Mouse (Mus musculus): ENCODE data around the gene A830018L16Rik. TPM values are rescaled to one million over a fixed set of nuclear protein-coding genes. Genes with fewer than 3 reads are reported as not detected.

The A830018L16Rik gene
- polyA plus RNA-seq, 1 experiment, result 2.1 TPM

GRCm38 (mm10) chr1:11580026-11580425, 166.1 kb downstream of the A830018L16Rik start:
- no peak overlapping the region for H3K27ac ChIP-seq (ENCODE audit: control insufficient read depth, insufficient read depth, low read length)
- no peak for DNase-seq
- no peaks in the 10 kb centered on the region for H3K36me3 ChIP-seq (ENCODE audit: control insufficient read depth, insufficient read depth, low read length)
- no peaks in the 10 kb centered on the region for H3K27me3 ChIP-seq (ENCODE audit: control insufficient read depth, insufficient read depth, low read length)
- H3K4me1 ChIP-seq (replicated peaks; ENCODE audit: control insufficient read depth, insufficient read depth, low read length), result no peaks in the 10 kb centered on the region
- H3K4me3 ChIP-seq (ENCODE audit: control insufficient read depth, insufficient read depth, low read length), result no peak overlapping the region
- WGBS, result 77% methylated on average over 4 of the region's 4 CpGs
- TF ChIP-seq CTCF (IDR thresholded peaks at IDR 0.05; ENCODE audit: borderline replicate concordance, control insufficient read depth, extremely low read depth, insufficient read depth, low read length, poor library complexity) (no peak), POLR2A (IDR thresholded peaks at IDR 0.05; ENCODE audit: control insufficient read depth, extremely low read depth, insufficient read depth, low read length, poor library complexity) (no peak)

DNA sequence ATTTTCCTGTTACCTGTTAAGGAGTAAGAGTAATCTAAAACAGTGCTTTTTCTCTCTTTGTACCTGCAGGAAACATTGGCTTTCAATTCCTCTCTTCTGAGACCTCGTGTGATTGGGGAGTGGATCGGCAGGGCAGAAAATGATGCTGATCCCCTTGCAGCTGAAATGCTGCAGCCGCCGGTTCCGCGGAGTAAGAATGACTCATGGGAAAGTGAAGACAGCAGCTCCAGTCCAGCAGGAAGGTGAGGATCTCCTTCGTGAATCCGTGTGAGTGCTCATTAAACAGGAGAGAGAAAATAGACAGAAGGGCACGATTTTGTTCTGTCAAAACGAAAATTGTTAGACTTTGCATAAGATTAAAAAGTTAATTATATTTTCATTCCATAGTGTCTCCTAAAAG, 174.4 kb downstream of the A830018L16Rik start:
- H3K4me1 ChIP-seq (replicated peaks; ENCODE audit: control insufficient read depth, insufficient read depth, low read length), result no peaks in the 10 kb centered on the region
- TF ChIP-seq CTCF (IDR thresholded peaks at IDR 0.05; ENCODE audit: borderline replicate concordance, control insufficient read depth, extremely low read depth, insufficient read depth, low read length, poor library complexity) (no peak), POLR2A (IDR thresholded peaks at IDR 0.05; ENCODE audit: control insufficient read depth, extremely low read depth, insufficient read depth, low read length, poor library complexity) (no peak)

DNA sequence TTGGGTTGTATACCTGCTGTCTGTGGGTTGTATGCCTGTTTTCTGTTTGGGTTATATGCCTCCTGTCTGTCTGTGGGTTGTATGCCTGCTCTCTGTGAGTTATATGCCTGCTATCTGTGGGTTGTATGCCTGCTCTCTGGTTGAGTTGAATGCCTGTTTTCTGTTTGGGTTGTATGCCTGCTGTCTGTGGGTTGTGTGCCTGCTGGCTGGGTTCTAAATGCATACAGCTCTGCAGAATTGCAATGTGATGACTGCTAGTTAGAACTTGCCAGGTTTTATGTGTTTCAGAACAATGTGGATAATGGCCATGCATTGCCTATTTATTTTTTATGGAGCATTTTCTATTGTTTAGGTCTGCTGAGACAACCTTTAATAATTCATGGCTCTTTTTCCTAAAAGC, 236.2 kb downstream of the A830018L16Rik start:
- Histone ChIP-seq H3K27me3 (ENCODE audit: control insufficient read depth, insufficient read depth, low read length) (no peaks in the 10 kb centered on the region), H3K4me1 (replicated peaks; ENCODE audit: control insufficient read depth, insufficient read depth, low read length) (no peaks in the 10 kb centered on the region), H3K36me3 (ENCODE audit: control insufficient read depth, insufficient read depth, low read length) (no peaks in the 10 kb centered on the region), H3K4me3 (ENCODE audit: control insufficient read depth, insufficient read depth, low read length) (no peak overlapping the region), H3K27ac (ENCODE audit: control insufficient read depth, insufficient read depth, low read length) (no peak overlapping the region)
- TF ChIP-seq CTCF (IDR thresholded peaks at IDR 0.05; ENCODE audit: borderline replicate concordance, control insufficient read depth, extremely low read depth, insufficient read depth, low read length, poor library complexity) (no peak), POLR2A (IDR thresholded peaks at IDR 0.05; ENCODE audit: control insufficient read depth, extremely low read depth, insufficient read depth, low read length, poor library complexity) (no peak)
- DNase-seq, result no peak

More for the DNA sequence above, 174.4 kb downstream of the A830018L16Rik start:
- Histone ChIP-seq H3K36me3 (ENCODE audit: control insufficient read depth, insufficient read depth, low read length) (no peaks in the 10 kb centered on the region), H3K27ac (ENCODE audit: control insufficient read depth, insufficient read depth, low read length) (no peak overlapping the region), H3K4me3 (ENCODE audit: control insufficient read depth, insufficient read depth, low read length) (no peak overlapping the region), H3K27me3 (ENCODE audit: control insufficient read depth, insufficient read depth, low read length) (no peaks in the 10 kb centered on the region)
- WGBS, result 81% methylated on average over 10 of the region's 10 CpGs
- no peak for DNase-seq

GRCm38 (mm10) chr1:11652773-11653172, 238.9 kb downstream of the A830018L16Rik start:
- Histone ChIP-seq H3K36me3 (ENCODE audit: control insufficient read depth, insufficient read depth, low read length) (no peaks in the 10 kb centered on the region), H3K27me3 (ENCODE audit: control insufficient read depth, insufficient read depth, low read length) (no peaks in the 10 kb centered on the region), H3K27ac (ENCODE audit: control insufficient read depth, insufficient read depth, low read length) (no peak overlapping the region), H3K4me1 (replicated peaks; ENCODE audit: control insufficient read depth, insufficient read depth, low read length) (no peaks in the 10 kb centered on the region), H3K4me3 (ENCODE audit: control insufficient read depth, insufficient read depth, low read length) (no peak overlapping the region)
- DNase-seq, result no peak
- no peak for TF ChIP-seq POLR2A (IDR thresholded peaks at IDR 0.05; ENCODE audit: control insufficient read depth, extremely low read depth, insufficient read depth, low read length, poor library complexity)
- TF ChIP-seq CTCF (IDR thresholded peaks at IDR 0.05; ENCODE audit: borderline replicate concordance, control insufficient read depth, extremely low read depth, insufficient read depth, low read length, poor library complexity), result no peak

DNA sequence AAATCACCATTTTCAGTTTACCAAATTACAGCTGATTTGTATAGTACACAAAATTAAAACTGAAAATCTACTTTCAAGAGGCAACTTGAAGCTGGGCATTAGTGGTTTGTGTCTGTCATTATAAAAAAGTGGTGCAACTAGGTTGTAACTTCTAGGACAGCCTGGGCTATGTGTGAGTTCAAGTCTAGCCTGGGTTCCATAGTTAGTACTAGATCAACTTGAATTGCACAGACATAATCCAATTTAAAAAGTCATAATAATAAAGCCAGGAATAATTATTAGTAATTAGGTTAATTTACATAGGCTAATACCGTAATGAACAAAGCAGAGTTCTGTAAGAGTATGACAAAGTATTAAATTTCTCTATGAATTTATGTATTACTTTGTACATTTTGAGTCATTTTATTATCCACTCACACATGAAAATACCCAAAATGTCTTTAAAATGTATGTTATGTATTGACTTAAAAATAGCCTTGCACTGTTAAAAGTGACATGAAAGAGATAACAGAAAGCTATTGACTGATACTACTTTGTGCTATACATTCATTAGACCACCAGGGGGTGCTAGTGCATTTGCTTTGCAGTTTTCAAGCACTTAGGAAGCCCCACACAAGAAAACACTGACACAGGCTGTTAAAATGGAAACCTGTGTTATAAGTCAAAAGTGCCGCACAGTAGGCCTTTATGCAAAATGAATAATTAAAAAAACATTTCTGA, 243.6 kb downstream of the A830018L16Rik start:
- WGBS, result 65% methylated on average over 2 of the region's 2 CpGs
- no peak for DNase-seq
- Histone ChIP-seq H3K27ac (ENCODE audit: control insufficient read depth, insufficient read depth, low read length) (no peak overlapping the region), H3K36me3 (ENCODE audit: control insufficient read depth, insufficient read depth, low read length) (no peaks in the 10 kb centered on the region), H3K4me1 (replicated peaks; ENCODE audit: control insufficient read depth, insufficient read depth, low read length) (no peaks in the 10 kb centered on the region), H3K27me3 (ENCODE audit: control insufficient read depth, insufficient read depth, low read length) (no peaks in the 10 kb centered on the region), H3K4me3 (ENCODE audit: control insufficient read depth, insufficient read depth, low read length) (no peak overlapping the region)
- no peak for TF ChIP-seq CTCF (IDR thresholded peaks at IDR 0.05; ENCODE audit: borderline replicate concordance, control insufficient read depth, extremely low read depth, insufficient read depth, low read length, poor library complexity)
- no peak for TF ChIP-seq POLR2A (IDR thresholded peaks at IDR 0.05; ENCODE audit: control insufficient read depth, extremely low read depth, insufficient read depth, low read length, poor library complexity)

DNA sequence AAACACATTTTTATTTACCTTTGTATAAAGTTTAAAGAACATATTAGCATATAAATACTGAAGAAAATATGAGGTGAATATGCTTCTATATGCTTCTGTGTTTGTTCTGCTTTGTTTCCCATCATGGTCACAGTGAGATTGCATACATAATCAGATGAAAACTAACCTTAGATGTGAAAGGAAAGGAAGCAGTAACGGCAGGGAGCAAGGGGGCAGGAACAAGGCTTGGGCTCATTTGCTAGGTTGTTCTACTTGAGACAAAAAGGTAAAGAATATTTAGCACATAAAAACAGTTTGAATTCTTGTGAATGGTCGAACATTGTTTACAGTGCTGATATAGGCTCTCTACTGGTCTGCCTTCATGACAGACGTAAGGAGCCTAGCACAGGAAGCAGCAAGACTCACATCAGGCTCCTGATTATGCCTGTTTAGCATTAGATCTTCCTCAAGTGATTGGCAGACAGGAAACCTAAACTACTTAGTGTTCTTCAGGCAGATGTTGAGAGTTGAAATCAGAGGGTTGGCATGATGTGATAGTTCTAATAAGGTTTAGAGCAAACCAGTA, 244.2 kb downstream of the A830018L16Rik start:
- Histone ChIP-seq H3K4me3 (ENCODE audit: control insufficient read depth, insufficient read depth, low read length) (no peak overlapping the region), H3K27me3 (ENCODE audit: control insufficient read depth, insufficient read depth, low read length) (no peaks in the 10 kb centered on the region), H3K4me1 (replicated peaks; ENCODE audit: control insufficient read depth, insufficient read depth, low read length) (no peaks in the 10 kb centered on the region), H3K36me3 (ENCODE audit: control insufficient read depth, insufficient read depth, low read length) (no peaks in the 10 kb centered on the region), H3K27ac (ENCODE audit: control insufficient read depth, insufficient read depth, low read length) (no peak overlapping the region)
- no peak for TF ChIP-seq POLR2A (IDR thresholded peaks at IDR 0.05; ENCODE audit: control insufficient read depth, extremely low read depth, insufficient read depth, low read length, poor library complexity)
- no peak for TF ChIP-seq CTCF (IDR thresholded peaks at IDR 0.05; ENCODE audit: borderline replicate concordance, control insufficient read depth, extremely low read depth, insufficient read depth, low read length, poor library complexity)
- DNase-seq, result no peak
- 33% methylated on average over 3 of the region's 3 CpGs for WGBS

Data from thymus, adult 2 months (tissue).